Mouse (Mus musculus): ENCODE measurements around the gene Aars2. TPM values are rescaled to one million over a fixed set of nuclear protein-coding genes. Genes with fewer than 3 reads are reported as not detected.

Aars2 gene
- polyA plus RNA-seq, 1 experiment from 2014 or later = 17.3 TPM

DNA sequence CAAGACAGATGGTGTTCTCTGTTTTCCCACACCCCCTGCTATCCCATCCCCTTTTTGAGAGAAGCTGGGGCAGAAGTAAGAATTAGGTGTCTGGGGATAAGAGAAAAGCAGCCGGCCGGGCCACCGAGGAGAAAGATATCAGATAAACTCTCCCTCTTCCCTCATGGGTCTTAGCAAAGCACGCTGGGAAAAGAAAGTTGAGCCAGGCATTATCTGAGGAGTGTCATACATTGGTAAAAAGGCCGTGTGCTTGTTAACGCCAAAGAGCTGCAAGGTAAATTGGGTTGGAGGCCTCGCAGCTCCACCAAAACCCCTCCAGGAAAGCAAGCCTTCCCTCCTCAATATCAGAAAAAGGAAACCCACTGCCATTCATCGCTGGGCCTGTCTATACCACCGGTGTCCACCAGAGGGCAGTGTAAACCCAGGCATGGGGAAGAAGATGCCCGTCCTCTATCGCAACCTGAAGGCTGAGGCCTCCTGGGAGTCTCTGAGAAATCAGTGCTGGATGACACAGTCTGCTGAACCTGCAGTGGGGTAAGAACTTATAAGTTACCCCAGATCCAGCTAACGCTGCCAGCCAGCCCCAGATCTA, 28.3 kb upstream of the Aars2 start:
- H3K9me3 ChIP-seq = no peaks in the 10 kb centered on the region
- peak; percentile 33; the same call in 1 of the 2 replicates for ATAC-seq (replicated peaks)
- H3K27me3 ChIP-seq = no peaks in the 10 kb centered on the region

GRCm38 (mm10) chr17:45480429-45480828, 26.2 kb upstream of the Aars2 start:
- Histone ChIP-seq H3K27ac (replicated peaks) (no peak overlapping the region), H3K9ac (replicated peaks) (no peak overlapping the region), H3K9me3 (no peaks in the 10 kb centered on the region), H3K4me3 (no peak overlapping the region), H3K4me1 (no peaks in the 10 kb centered on the region), H3K27me3 (no peaks in the 10 kb centered on the region), H3K4me2 (replicated peaks) (no peak overlapping the region), H3K36me3 (no peaks in the 10 kb centered on the region)
- 32% methylated on average over 2 of the region's 2 CpGs for WGBS
- no peak for ATAC-seq (replicated peaks)

More for the DNA sequence above, 28.3 kb upstream of the Aars2 start:
- H3K27ac ChIP-seq (replicated peaks) = no peak overlapping the region
- no peak overlapping the region for H3K4me3 ChIP-seq
- H3K36me3 ChIP-seq = no peaks in the 10 kb centered on the region
- 20% methylated on average over 12 of the region's 12 CpGs for WGBS
- no peak overlapping the region for H3K9ac ChIP-seq (replicated peaks)
- H3K4me2 ChIP-seq (replicated peaks) = no peak overlapping the region
- H3K4me1 ChIP-seq = peaks cover 11% of the 10 kb centered on the region

DNA sequence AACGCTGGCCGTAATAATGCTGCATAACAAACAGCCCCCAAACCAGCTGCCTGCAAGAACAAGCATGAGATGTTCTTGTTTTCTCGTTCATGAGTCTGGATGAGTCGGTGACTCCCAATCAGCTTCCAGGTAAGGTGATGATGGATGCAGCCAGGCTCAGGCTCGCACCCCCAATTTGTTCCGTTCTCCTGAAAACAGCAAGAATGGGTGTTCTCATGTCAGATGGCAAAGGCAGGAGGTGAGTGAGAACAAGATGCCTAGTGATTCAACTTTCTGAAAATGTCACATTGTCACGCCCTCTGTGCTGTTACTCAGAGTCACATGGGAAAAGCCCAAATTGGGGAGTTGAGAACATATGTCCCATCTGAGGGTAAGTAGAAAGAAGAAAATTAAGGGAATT, 21.1 kb upstream of the Aars2 start:
- H3K36me3 ChIP-seq = no peaks in the 10 kb centered on the region
- 93% methylated on average over 7 of the region's 7 CpGs for WGBS
- no peak overlapping the region for H3K27ac ChIP-seq (replicated peaks)

GRCm38 (mm10) chr17:45487216-45487615, 19.4 kb upstream of the Aars2 start:
- 26% methylated on average over 5 of the region's 5 CpGs for WGBS
- Histone ChIP-seq H3K4me3 (no peak overlapping the region), H3K4me1 (no peaks in the 10 kb centered on the region), H3K4me2 (replicated peaks) (no peak overlapping the region), H3K27ac (replicated peaks) (no peak overlapping the region), H3K9me3 (no peaks in the 10 kb centered on the region), H3K27me3 (no peaks in the 10 kb centered on the region), H3K9ac (replicated peaks) (no peak overlapping the region), H3K36me3 (no peaks in the 10 kb centered on the region)
- ATAC-seq (replicated peaks) = no peak

More for the DNA sequence above, 21.1 kb upstream of the Aars2 start:
- no peaks in the 10 kb centered on the region for H3K9me3 ChIP-seq
- no peak for ATAC-seq (replicated peaks)
- no peak overlapping the region for H3K4me2 ChIP-seq (replicated peaks)
- H3K4me3 ChIP-seq = no peak overlapping the region
- H3K4me1 ChIP-seq = no peaks in the 10 kb centered on the region
- no peaks in the 10 kb centered on the region for H3K27me3 ChIP-seq
- no peak overlapping the region for H3K9ac ChIP-seq (replicated peaks)

DNA sequence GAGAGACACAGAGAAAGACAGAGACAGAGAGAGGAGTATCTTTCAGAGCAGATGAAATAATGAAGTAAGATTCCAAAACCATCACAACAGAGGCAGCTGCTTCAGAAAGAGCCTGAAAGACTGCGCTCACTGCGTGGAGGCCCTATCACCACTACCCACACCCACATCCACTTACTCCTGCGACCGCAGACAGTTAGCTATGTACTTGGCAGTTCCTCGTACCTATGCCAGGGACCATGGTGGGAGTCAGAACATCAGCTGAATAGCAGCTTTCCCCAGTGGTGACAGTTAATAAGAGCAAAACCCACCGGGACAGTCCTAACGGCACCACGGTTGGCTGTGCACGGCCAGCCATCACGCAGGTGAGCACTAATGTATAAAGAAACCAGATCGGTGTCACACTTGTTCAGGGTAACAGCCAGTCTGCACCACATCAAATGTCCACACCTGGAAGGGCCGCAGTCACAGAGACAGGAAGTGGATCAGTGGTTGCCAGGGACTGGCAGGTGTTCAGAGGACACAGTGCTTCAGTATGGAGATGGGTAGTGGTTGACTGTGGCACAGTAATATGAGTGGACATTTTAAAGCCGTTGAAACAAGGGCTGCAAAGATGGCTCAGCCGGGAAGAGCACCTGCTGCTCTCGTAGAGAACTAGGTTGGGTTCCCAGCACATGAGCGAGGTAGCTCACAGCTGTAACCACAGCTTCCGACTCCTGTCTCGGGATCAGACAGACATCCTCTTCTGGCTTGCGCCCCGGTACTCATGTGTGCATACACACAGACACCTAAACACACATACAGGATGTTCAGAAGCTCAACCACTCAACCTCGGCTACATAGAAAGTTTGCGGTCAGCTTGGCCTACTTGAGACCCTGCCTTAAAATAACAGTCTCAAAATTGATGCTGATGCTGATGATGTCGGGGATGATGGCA, 18.1 kb upstream of the Aars2 start:
- no peaks in the 10 kb centered on the region for H3K9me3 ChIP-seq
- no peak overlapping the region for H3K27ac ChIP-seq (replicated peaks)
- no peaks in the 10 kb centered on the region for H3K27me3 ChIP-seq
- no peak overlapping the region for H3K4me3 ChIP-seq
- no peaks in the 10 kb centered on the region for H3K36me3 ChIP-seq
- H3K4me1 ChIP-seq = no peaks in the 10 kb centered on the region
- H3K4me2 ChIP-seq (replicated peaks) = no peak overlapping the region
- H3K9ac ChIP-seq (replicated peaks) = no peak overlapping the region
- 89% methylated on average over 23 of the region's 23 CpGs for WGBS
- no peak for ATAC-seq (replicated peaks)

DNA sequence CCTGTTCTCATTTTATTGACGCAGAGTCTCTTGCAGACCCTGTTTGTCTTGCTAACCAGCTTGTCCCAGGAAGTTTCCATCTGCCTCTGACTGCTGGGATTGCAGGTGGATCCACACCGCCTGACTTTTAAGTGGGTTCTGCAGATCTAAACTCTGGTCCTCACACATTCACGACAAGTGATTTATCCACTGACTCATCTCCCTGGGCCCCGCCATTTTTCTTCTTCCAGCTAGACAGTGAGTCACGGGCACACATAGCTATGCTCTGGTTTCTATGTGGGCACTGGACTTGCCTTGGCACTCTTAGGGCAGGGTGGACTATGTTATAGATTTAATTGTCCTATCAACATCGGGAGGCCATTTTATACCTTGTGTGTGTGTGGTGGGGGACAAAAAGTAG, 16.9 kb upstream of the Aars2 start:
- Histone ChIP-seq H3K9me3 (no peaks in the 10 kb centered on the region), H3K4me3 (no peak overlapping the region), H3K4me1 (no peaks in the 10 kb centered on the region), H3K27ac (replicated peaks) (no peak overlapping the region), H3K27me3 (no peaks in the 10 kb centered on the region), H3K4me2 (replicated peaks) (no peak overlapping the region), H3K36me3 (no peaks in the 10 kb centered on the region), H3K9ac (replicated peaks) (no peak overlapping the region)
- ATAC-seq (replicated peaks) = no peak
- WGBS = 86% methylated on average over 6 of the region's 6 CpGs

- 77% methylated on average over 13 of the region's 13 CpGs for WGBS
- ATAC-seq (replicated peaks) = no peak
- no peaks in the 10 kb centered on the region for H3K27me3 ChIP-seq
These were observed 16.0 kb upstream of the Aars2 start for GRCm38 (mm10) chr17:45490532-45491154.

DNA sequence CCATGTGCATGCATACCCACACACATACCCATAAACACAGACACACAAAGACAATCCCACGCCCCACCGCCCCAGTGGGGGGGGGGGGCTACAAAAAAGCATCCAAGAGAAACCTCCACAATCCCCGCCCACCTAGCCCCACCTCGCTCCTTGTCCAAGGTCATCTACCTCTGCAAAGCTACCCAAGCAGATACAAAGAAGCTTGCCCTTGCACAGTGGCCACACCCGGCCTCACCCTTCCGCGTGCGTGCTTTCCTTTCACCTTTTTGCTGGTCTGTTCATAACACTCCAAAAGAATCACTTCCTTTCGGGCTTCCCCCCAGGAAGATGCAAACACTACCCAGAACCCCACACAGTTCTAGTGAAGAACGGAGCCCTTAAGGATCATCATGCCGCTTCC, 11.2 kb upstream of the Aars2 start:
- 79% methylated on average over 11 of the region's 11 CpGs for WGBS
- Histone ChIP-seq H3K36me3 (no peaks in the 10 kb centered on the region), H3K4me1 (no peaks in the 10 kb centered on the region), H3K4me3 (no peak overlapping the region), H3K27ac (replicated peaks) (no peak overlapping the region), H3K4me2 (replicated peaks) (no peak overlapping the region), H3K9ac (replicated peaks) (no peak overlapping the region), H3K9me3 (no peaks in the 10 kb centered on the region), H3K27me3 (no peaks in the 10 kb centered on the region)
- no peak for ATAC-seq (replicated peaks)

More at GRCm38 (mm10) chr17:45490532-45491154, 16.0 kb upstream of the Aars2 start:
- no peak overlapping the region for H3K4me3 ChIP-seq
- no peaks in the 10 kb centered on the region for H3K36me3 ChIP-seq
- H3K9me3 ChIP-seq = no peaks in the 10 kb centered on the region
- no peak overlapping the region for H3K27ac ChIP-seq (replicated peaks)
- no peak overlapping the region for H3K9ac ChIP-seq (replicated peaks)
- H3K4me1 ChIP-seq = no peaks in the 10 kb centered on the region
- H3K4me2 ChIP-seq (replicated peaks) = no peak overlapping the region

DNA sequence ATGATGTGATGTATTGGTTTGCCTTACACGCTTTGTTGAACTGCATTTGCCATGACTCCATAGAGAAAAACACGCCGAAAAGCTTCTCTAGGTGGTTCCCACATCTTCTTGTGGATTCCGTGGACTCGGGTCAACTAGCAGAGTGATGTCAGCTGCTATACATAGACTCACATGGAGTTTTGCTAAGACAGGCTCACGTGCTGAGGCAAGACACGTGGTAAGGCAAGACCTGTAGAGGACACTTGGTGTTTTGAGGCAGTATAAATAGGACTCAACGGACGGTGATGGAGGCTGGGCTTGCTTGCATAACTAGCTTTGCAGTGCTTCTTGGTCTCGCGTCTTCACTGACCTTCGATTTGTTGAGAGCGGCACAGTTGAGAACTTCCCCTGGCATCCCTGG, 8.2 kb upstream of the Aars2 start:
- Histone ChIP-seq H3K4me2 (replicated peaks) (no peak overlapping the region), H3K36me3 (no peaks in the 10 kb centered on the region), H3K4me3 (no peak overlapping the region), H3K9me3 (no peaks in the 10 kb centered on the region), H3K27me3 (no peaks in the 10 kb centered on the region), H3K9ac (replicated peaks) (no peak overlapping the region), H3K4me1 (no peaks in the 10 kb centered on the region), H3K27ac (replicated peaks) (no peak overlapping the region)
- WGBS = 83% methylated on average over 13 of the region's 13 CpGs
- ATAC-seq (replicated peaks) = no peak

DNA sequence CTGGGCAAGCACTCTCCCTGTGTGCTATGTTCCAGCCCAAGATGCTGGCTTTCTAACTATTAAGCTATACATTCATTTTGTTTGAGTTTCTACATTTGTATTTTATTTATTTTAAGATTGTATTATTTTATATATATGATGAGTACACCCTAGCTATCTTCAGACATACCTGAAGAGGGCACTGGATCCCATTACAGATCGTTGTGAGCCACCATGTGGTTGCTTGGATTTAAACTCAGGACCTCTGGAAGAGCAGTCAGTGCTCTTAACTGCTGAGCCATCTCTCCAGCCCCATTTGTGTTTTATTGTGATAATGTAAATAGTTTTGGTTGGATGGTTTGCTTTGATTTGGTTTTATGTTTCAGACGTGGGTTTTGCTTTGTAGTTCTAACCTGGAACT, 7.1 kb upstream of the Aars2 start:
- H3K27me3 ChIP-seq = no peaks in the 10 kb centered on the region
- no peak overlapping the region for H3K27ac ChIP-seq (replicated peaks)
- H3K9me3 ChIP-seq = no peaks in the 10 kb centered on the region
- H3K4me2 ChIP-seq (replicated peaks) = no peak overlapping the region
- WGBS = 61% methylated on average over 2 of the region's 2 CpGs
- no peak for ATAC-seq (replicated peaks)
- no peak overlapping the region for H3K9ac ChIP-seq (replicated peaks)
- no peak overlapping the region for H3K4me3 ChIP-seq
- H3K4me1 ChIP-seq = no peaks in the 10 kb centered on the region
- no peaks in the 10 kb centered on the region for H3K36me3 ChIP-seq

DNA sequence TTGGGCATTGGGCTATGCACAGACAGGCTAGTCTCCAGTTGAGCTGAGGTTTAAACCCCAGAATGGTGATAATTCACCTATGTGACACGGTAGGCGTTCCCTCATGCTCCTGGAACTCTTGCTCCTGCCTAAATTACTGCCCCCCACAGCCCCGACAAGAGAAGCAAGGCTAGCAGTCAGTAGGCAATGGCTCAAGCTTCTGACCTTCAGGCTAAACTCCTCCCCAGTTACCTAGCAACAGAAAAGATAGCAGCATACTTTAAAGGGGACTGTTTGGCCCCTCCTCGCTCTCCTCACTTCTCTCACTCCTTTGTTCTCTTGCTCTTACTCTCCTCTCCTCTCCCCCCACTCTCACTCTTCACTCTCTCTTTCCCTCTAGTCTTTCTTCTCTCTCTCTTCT, 5.7 kb upstream of the Aars2 start:
- H3K27me3 ChIP-seq = no peaks in the 10 kb centered on the region
- H3K9me3 ChIP-seq = no peaks in the 10 kb centered on the region
- no peak overlapping the region for H3K27ac ChIP-seq (replicated peaks)
- peaks cover under 1% of the 10 kb centered on the region; the same call in 1 of the 2 replicates for H3K4me1 ChIP-seq
- no peak for ATAC-seq (replicated peaks)
- H3K9ac ChIP-seq (replicated peaks) = no peak overlapping the region
- H3K36me3 ChIP-seq = no peaks in the 10 kb centered on the region
- no peak overlapping the region for H3K4me3 ChIP-seq
- WGBS = 52% methylated on average over 4 of the region's 4 CpGs
- H3K4me2 ChIP-seq (replicated peaks) = no peak overlapping the region

- Histone ChIP-seq H3K9ac (replicated peaks) (no peak overlapping the region), H3K36me3 (no peaks in the 10 kb centered on the region), H3K4me2 (replicated peaks) (no peak overlapping the region), H3K9me3 (no peaks in the 10 kb centered on the region), H3K4me3 (no peak overlapping the region), H3K27ac (replicated peaks) (no peak overlapping the region), H3K27me3 (no peaks in the 10 kb centered on the region), H3K4me1 (peaks cover 9% of the 10 kb centered on the region)
- ATAC-seq (replicated peaks) = no peak
- WGBS = 58% methylated on average over 4 of the region's 4 CpGs
These were observed 4.3 kb upstream of the Aars2 start for GRCm38 (mm10) chr17:45502324-45502723.

Data from forebrain, embryonic 15.5 days (tissue).